Comparison of ENCODE assay signal across 22 mouse cellular contexts in the genomic region with DNA sequence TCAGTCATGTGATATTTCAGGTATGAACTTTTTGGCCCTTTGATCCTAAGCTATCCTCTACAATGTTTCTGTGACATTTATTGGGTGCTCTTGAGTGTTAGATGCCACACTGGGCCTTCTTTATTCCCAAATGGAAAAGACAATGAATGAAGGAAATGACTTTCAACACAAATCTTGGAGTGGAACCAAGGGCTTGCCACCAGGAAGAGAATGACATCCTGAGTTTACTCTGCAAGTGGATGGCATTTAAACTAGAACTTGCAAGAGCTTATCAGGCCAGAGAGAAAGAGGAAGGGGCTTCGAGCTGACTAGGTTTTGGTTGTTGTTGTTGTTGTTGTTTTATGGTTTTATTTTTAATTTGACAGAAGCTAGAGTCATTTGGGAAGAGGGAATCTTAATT.
"Had no signal": no experiment of that assay in that cellular context is flagged by ENCODE, and none has a peak within 500 bp of the region (broad histone marks: within the 10 kb centered on the region; RNA-seq: fewer than 3 reads in every experiment).

No protein-coding gene starts in this region.

- H3K9me3 ChIP-seq: liver, embryonic 15.5 days; midbrain, embryonic 13.5 days had no signal

- H3K4me2 ChIP-seq: limb, embryonic 13.5 days; liver, embryonic 12.5 days; liver, embryonic 15.5 days; midbrain, embryonic 13.5 days; neural tube, embryonic 13.5 days had no signal

- ATAC-seq: intestine, postnatal 0 days; liver, embryonic 12.5 days; midbrain, embryonic 13.5 days; midbrain, embryonic 16.5 days had no signal

- H3K9ac ChIP-seq: limb, embryonic 13.5 days; liver, embryonic 12.5 days; liver, embryonic 15.5 days; midbrain, embryonic 13.5 days; neural tube, embryonic 13.5 days had no signal

- H3K4me1 ChIP-seq: limb, embryonic 10.5 days; limb, embryonic 13.5 days; liver, embryonic 12.5 days; liver, embryonic 15.5 days; megakaryocyte, embryonic 14.5 days; midbrain, embryonic 10.5 days; midbrain, embryonic 13.5 days; neural tube, embryonic 13.5 days had no signal

- H3K27ac ChIP-seq: kidney, postnatal 0 days; layer of hippocampus, adult 2 months; limb, embryonic 10.5 days; limb, embryonic 13.5 days; liver, embryonic 12.5 days; liver, embryonic 15.5 days; midbrain, embryonic 10.5 days; midbrain, embryonic 13.5 days; neural tube, embryonic 13.5 days had no signal

- DNase-seq: kidney, adult 2 months; kidney, postnatal 25 days; layer of hippocampus, adult 9-11 months; liver; retina, postnatal 1 day; right cerebral cortex, postnatal 25 days; spleen, adult 18-20 months; thymus, adult 18-20 months; thymus, postnatal 36 days had no signal

- H3K4me3 ChIP-seq: layer of hippocampus, adult 2 months; limb, embryonic 10.5 days; limb, embryonic 13.5 days; liver, embryonic 12.5 days; liver, embryonic 15.5 days; megakaryocyte, embryonic 14.5 days; midbrain, embryonic 10.5 days; midbrain, embryonic 13.5 days; myocyte; neural tube, embryonic 13.5 days had no signal

- H3K36me3 ChIP-seq: limb, embryonic 10.5 days; limb, embryonic 13.5 days; liver, embryonic 12.5 days; liver, embryonic 15.5 days; midbrain, embryonic 10.5 days; midbrain, embryonic 13.5 days; neural tube, embryonic 13.5 days had no signal

- H3K27me3 ChIP-seq: limb, embryonic 13.5 days; liver, embryonic 12.5 days; liver, embryonic 15.5 days; megakaryocyte, embryonic 14.5 days; midbrain, embryonic 13.5 days; neural tube, embryonic 13.5 days had no signal
